In the genomic region with DNA sequence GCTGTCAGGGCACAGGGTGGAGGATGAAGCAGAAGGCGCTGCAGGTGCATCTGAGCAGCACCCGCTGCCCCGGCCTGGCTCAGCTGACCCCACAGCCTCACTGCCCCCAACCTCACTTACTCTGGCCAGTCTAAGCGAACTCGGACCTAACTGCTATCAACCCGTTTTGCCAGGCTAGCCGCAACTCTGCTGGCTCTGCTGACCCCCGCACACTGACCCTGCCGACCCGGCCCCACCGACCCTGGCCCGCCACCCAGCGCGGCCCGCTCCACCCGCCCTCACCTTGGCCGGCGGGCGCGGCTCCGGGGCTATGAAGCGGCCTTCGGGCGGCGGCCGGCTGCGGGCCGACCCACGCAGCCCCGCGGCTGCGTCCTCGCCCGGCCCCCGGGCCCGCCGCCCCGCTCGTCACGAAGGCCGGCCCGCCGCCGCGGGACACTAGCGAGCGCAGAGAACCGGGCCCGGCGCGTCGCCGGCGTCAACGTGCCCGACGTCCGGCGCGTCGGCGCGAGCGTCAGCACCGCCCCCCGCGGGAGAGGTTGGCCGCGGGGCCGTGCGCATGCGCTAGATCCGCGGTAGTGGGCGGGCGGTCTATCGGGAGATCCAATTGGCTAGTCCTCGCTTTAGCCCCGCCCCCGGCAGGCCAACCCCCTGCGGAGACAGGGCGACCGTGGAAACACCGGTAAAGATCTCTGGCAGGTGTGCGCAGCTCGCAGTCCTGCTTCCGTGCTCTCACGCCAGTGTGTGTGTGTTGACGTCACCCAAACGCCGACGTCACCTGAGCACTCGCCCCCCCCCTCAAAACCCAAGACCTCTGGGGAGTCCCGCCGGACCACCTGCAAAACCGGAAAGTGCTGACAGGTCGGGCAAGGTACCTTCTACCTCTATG, we compare ENCODE assay signal across 8 mouse cellular contexts. TPM values are rescaled to one million over a fixed set of nuclear protein-coding genes. Genes with fewer than 3 reads are reported as not detected.
DNase-seq lines count a peak whose midpoint lies in the region; ATAC-seq lines count a peak whose summit lies in the region.

A gene (minus strand): TSS at position 493 of the 886 bp plus-strand sequence.

- H3K4me3 ChIP-seq in hindbrain, embryonic 15.5 days = peak within 1 kb of the TSS; percentile 94

- H3K9ac ChIP-seq in hindbrain, embryonic 15.5 days = peak within 1 kb of the TSS; percentile 98

- under 1% methylated on average over 91 of the region's 97 CpGs for WGBS in hindbrain, embryonic 15.5 days

- H3K36me3 ChIP-seq in hindbrain, embryonic 15.5 days = peaks cover 22% of the 10 kb centered on the region

- peak within 1 kb of the TSS; percentile 78 for H3K4me2 ChIP-seq in hindbrain, embryonic 15.5 days

- peak; percentile 96 for ATAC-seq in hindbrain, embryonic 15.5 days (ENCODE audit: low FRiP score, low read depth)

- H3K9me3 ChIP-seq in hindbrain, embryonic 15.5 days = no peaks in the 10 kb centered on the region

- peak; percentile 98 for DNase-seq in T-cell, adult 2 months (ENCODE audit: low spot score)
- peak; percentile 100 for DNase-seq in cerebellum, postnatal 36 days
- DNase-seq in frontal cortex, postnatal 36 days (ENCODE audit: low spot score in 2 of 2) = peak; percentile 97 to 98
- DNase-seq in left cerebral cortex, adult 11 months (ENCODE audit: low spot score) = peak; percentile 96
- DNase-seq in lung, postnatal 4 days = peak; percentile 98 to 99
- peak; percentile 95 for DNase-seq in retina, postnatal 7 days (ENCODE audit: low read depth, low spot score)
- DNase-seq in urinary bladder, adult 2 months (ENCODE audit: low spot score) = peak; percentile 96

- H3K27me3 ChIP-seq in hindbrain, embryonic 15.5 days = peaks cover 4% of the 10 kb centered on the region; the same call in 1 of the 2 replicates

- H3K4me1 ChIP-seq in hindbrain, embryonic 15.5 days (replicated peaks) = peaks cover 38% of the 10 kb centered on the region

- peak within 1 kb of the TSS; percentile 82 for H3K27ac ChIP-seq in hindbrain, embryonic 15.5 days (replicated peaks)

RNA-seq across cellular contexts. Expression of the gene that starts here (rescaled TPM):
- polyA plus RNA-seq in hindbrain, embryonic 15.5 days (2015; fragmentation: Nextera tagmentation; extraction: Ambion mirVana) = 23.1 and 24.4 TPM in 2 replicates
- polyA plus RNA-seq in urinary bladder, adult 2 months (2012; rRNA removed) = 34.3 and 35.0 TPM in 2 replicates

Comparison
In these comparisons a context has a peak if more than half of its experiments do, and no peak if none do; other contexts are left out.
1. Peak in every context shown above with its lines: DNase-seq, ATAC-seq, H3K4me3 ChIP-seq and H3K27ac ChIP-seq.